Comparison of ENCODE assay signal across 13 mouse cellular contexts in genomic region chr2:113398872-113399271, GRCm38 (mm10).
DNase-seq lines count a peak whose midpoint lies in the region; ATAC-seq and TF ChIP-seq lines count a peak whose summit lies in the region.
"Had no signal": no experiment of that assay in that cellular context is flagged by ENCODE, and none has a peak within 500 bp of the region (broad histone marks: within the 10 kb centered on the region; RNA-seq: fewer than 3 reads in every experiment).

No protein-coding gene starts in this region.

- no peaks in the 10 kb centered on the region for H3K27me3 ChIP-seq in forebrain, postnatal 0 days (ENCODE audit: insufficient read depth, low read length)
- no peaks in the 10 kb centered on the region for H3K27me3 ChIP-seq in forebrain, embryonic 13.5 days
- no peaks in the 10 kb centered on the region for H3K27me3 ChIP-seq in kidney, postnatal 0 days (ENCODE audit: insufficient read depth, low read length)
- H3K27me3 ChIP-seq: liver, embryonic 15.5 days had no signal

- 0 out of 2 replicates have a peak, but pooled peaks cover 2% of the 10 kb centered on the region for H3K4me1 ChIP-seq in forebrain, postnatal 0 days (ENCODE audit: insufficient read depth)
- peaks cover 8% of the 10 kb centered on the region for H3K4me1 ChIP-seq in forebrain, embryonic 13.5 days
- no peaks in the 10 kb centered on the region for H3K4me1 ChIP-seq in kidney, postnatal 0 days (replicated peaks; ENCODE audit: insufficient read depth, low read length)
- H3K4me1 ChIP-seq: liver, embryonic 15.5 days had no signal

- peak; percentile 68 for DNase-seq in forebrain, postnatal 0 days
- peak; percentile 45 for DNase-seq in kidney, postnatal 0 days (ENCODE audit: low spot score)
- DNase-seq in kidney, adult 8-10 months, result no peak
- peak; percentile 63 for DNase-seq in 3T3-L1 (ENCODE audit: low read depth, low spot score)
- peak; percentile 28 for DNase-seq in brain, embryonic 14.5 days (ENCODE audit: low read depth)
- no peak for DNase-seq in urinary bladder, postnatal 4 days (ENCODE audit: low spot score in 2 of 2)
- DNase-seq in heart, postnatal 4 days, result no peak
- DNase-seq: cerebellum, adult 8-10 months; heart, postnatal 14 days had no signal

- H3K4me3 ChIP-seq in forebrain, postnatal 0 days (ENCODE audit: low read depth, low read length), result no peak overlapping the region
- no peak overlapping the region for H3K4me3 ChIP-seq in forebrain, embryonic 13.5 days
- H3K4me3 ChIP-seq in kidney, postnatal 0 days (replicated peaks; ENCODE audit: low read depth, low read length), result no peak overlapping the region
- H3K4me3 ChIP-seq: liver, embryonic 15.5 days; myocyte had no signal

- ATAC-seq in forebrain, postnatal 0 days, result peak; percentile 59; the same call in 1 of the 2 replicates
- no peak for ATAC-seq in forebrain, embryonic 13.5 days
- ATAC-seq in kidney, postnatal 0 days (replicated peaks; ENCODE audit: low FRiP score, low read depth), result no peak

- H3K9ac ChIP-seq in forebrain, postnatal 0 days, result no peak overlapping the region
- no peak overlapping the region for H3K9ac ChIP-seq in forebrain, embryonic 13.5 days
- H3K9ac ChIP-seq in kidney, postnatal 0 days (ENCODE audit: low read depth, low read length), result no peak overlapping the region
- H3K9ac ChIP-seq: liver, embryonic 15.5 days had no signal

- H3K4me2 ChIP-seq in forebrain, postnatal 0 days (ENCODE audit: low read depth), result no peak overlapping the region
- no peak overlapping the region for H3K4me2 ChIP-seq in forebrain, embryonic 13.5 days
- no peak overlapping the region for H3K4me2 ChIP-seq in kidney, postnatal 0 days (ENCODE audit: low read length)
- H3K4me2 ChIP-seq: liver, embryonic 15.5 days had no signal

- no peak for TF ChIP-seq POLR2A in brain, embryonic 14.5 days (IDR thresholded peaks at IDR 0.05; ENCODE audit: borderline replicate concordance, extremely low read depth, insufficient read depth, insufficient read length, poor library complexity, severe bottlenecking)

- H3K27ac ChIP-seq in forebrain, postnatal 0 days (ENCODE audit: low read depth, low read length), result no peak overlapping the region
- no peak overlapping the region for H3K27ac ChIP-seq in forebrain, embryonic 13.5 days
- no peak overlapping the region for H3K27ac ChIP-seq in kidney, postnatal 0 days
- H3K27ac ChIP-seq: liver, embryonic 15.5 days had no signal

- H3K36me3 ChIP-seq in forebrain, postnatal 0 days (ENCODE audit: insufficient read depth), result no peaks in the 10 kb centered on the region
- no peaks in the 10 kb centered on the region for H3K36me3 ChIP-seq in forebrain, embryonic 13.5 days (ENCODE audit: poor library complexity, severe bottlenecking)
- no peaks in the 10 kb centered on the region for H3K36me3 ChIP-seq in kidney, postnatal 0 days (ENCODE audit: insufficient read depth, low read length)
- H3K36me3 ChIP-seq: G1E; liver, embryonic 15.5 days had no signal

- whole genome bisulfite sequencing in forebrain, postnatal 0 days, result 84% methylated on average over 7 of the region's 7 CpGs
- 92% methylated on average over 7 of the region's 7 CpGs for WGBS in forebrain, embryonic 13.5 days
- 72% methylated on average over 7 of the region's 7 CpGs for WGBS in kidney, postnatal 0 days

- peak; percentile 59 for TF ChIP-seq CTCF in forebrain, postnatal 0 days (IDR thresholded peaks at IDR 0.05; ENCODE audit: low read depth)
- TF ChIP-seq CTCF in kidney, postnatal 0 days (IDR thresholded peaks at IDR 0.05; ENCODE audit: low read depth), result peak; percentile 61
- no peak for TF ChIP-seq CTCF in brain, embryonic 14.5 days (IDR thresholded peaks at IDR 0.05; ENCODE audit: borderline replicate concordance, extremely low read depth, insufficient read depth, insufficient read length)

- no peaks in the 10 kb centered on the region for H3K9me3 ChIP-seq in forebrain, postnatal 0 days (ENCODE audit: low read length)
- no peaks in the 10 kb centered on the region for H3K9me3 ChIP-seq in forebrain, embryonic 13.5 days (replicated peaks)
- no peaks in the 10 kb centered on the region for H3K9me3 ChIP-seq in kidney, postnatal 0 days (replicated peaks; ENCODE audit: low read length)
- H3K9me3 ChIP-seq: liver, embryonic 15.5 days had no signal

Comparison
In these comparisons a context has a peak if more than half of its experiments do, and no peak if none do; other contexts are left out.
1. DNase-seq: peak in forebrain, postnatal 0 days (single experiment), kidney, postnatal 0 days (single experiment), 3T3-L1 (single experiment) and brain, embryonic 14.5 days (single experiment); none in kidney, adult 8-10 months (0 of 2), urinary bladder, postnatal 4 days (0 of 2) and heart, postnatal 4 days (single experiment).